Mouse (Mus musculus): ENCODE data around the gene Jph3. TPM values are rescaled to one million over a fixed set of nuclear protein-coding genes. Genes with fewer than 3 reads are reported as not detected.

Jph3 gene
- polyA plus RNA-seq, 1 experiment, result not detected

- Histone ChIP-seq H3K4me2 (ENCODE audit: low read depth) (no peak overlapping the region), H3K36me3 (ENCODE audit: control insufficient read depth, insufficient read depth) (no peaks in the 10 kb centered on the region), H3K79me2 (ENCODE audit: control insufficient read depth, insufficient read depth) (no peaks in the 10 kb centered on the region), H3ac (ENCODE audit: control insufficient read depth, insufficient read length) (no peak overlapping the region), H3K27me3 (ENCODE audit: control insufficient read depth, insufficient read depth, insufficient read length) (peaks cover 80% of the 10 kb centered on the region), H3K4me3 (no peak overlapping the region)
- TF ChIP-seq TCF3 (IDR thresholded peaks at IDR 0.05; ENCODE audit: insufficient read length, low read depth) (no peak), POLR2A (IDR thresholded peaks at IDR 0.05; ENCODE audit: insufficient read length, low read depth) (no peak), TCF12 (IDR thresholded peaks at IDR 0.05; ENCODE audit: insufficient read depth, poor library complexity, severe bottlenecking) (no peak), MYOD1 (IDR thresholded peaks at IDR 0.05; ENCODE audit: control insufficient read depth in 1 of 3, insufficient read length in 2 of 3, low read depth in 2 of 3) (no peak), USF1 (IDR thresholded peaks at IDR 0.05; ENCODE audit: low read depth) (no peak), E2F4 (IDR thresholded peaks at IDR 0.05; ENCODE audit: insufficient read depth) (no peak), REST (IDR thresholded peaks at IDR 0.05; ENCODE audit: insufficient read depth, insufficient read length) (no peak), CEBPB (IDR thresholded peaks at IDR 0.05; ENCODE audit: insufficient read depth, poor library complexity, severe bottlenecking) (no peak)
Observed at GRCm38 (mm10) chr8:121769095-121769494, 39.7 kb downstream of the Jph3 start.

GRCm38 (mm10) chr8:121769621-121770020 is 40.2 kb downstream of the Jph3 start:
- Histone ChIP-seq H3K36me3 (ENCODE audit: control insufficient read depth, insufficient read depth) (no peaks in the 10 kb centered on the region), H3ac (ENCODE audit: control insufficient read depth, insufficient read length) (no peak overlapping the region), H3K4me2 (ENCODE audit: low read depth) (no peak overlapping the region), H3K79me2 (ENCODE audit: control insufficient read depth, insufficient read depth) (no peaks in the 10 kb centered on the region), H3K4me3 (no peak overlapping the region), H3K27me3 (ENCODE audit: control insufficient read depth, insufficient read depth, insufficient read length) (peaks cover 77% of the 10 kb centered on the region)
- TF ChIP-seq MAX (IDR thresholded peaks at IDR 0.05; ENCODE audit: low read depth) (no peak), MYOG (IDR thresholded peaks at IDR 0.05; ENCODE audit: control insufficient read depth in 1 of 3, insufficient read depth in 1 of 3, insufficient read length in 2 of 3, low read depth in 2 of 3) (no peak), POLR2AphosphoS2 (IDR thresholded peaks at IDR 0.05; ENCODE audit: insufficient read length, low read depth) (no peak), TCF3 (IDR thresholded peaks at IDR 0.05; ENCODE audit: insufficient read length, low read depth) (no peak), TCF12 (IDR thresholded peaks at IDR 0.05; ENCODE audit: insufficient read depth, poor library complexity, severe bottlenecking) (no peak), USF1 (IDR thresholded peaks at IDR 0.05; ENCODE audit: low read depth) (no peak), MYOD1 (IDR thresholded peaks at IDR 0.05; ENCODE audit: control insufficient read depth in 1 of 3, insufficient read length in 2 of 3, low read depth in 2 of 3) (no peak), CEBPB (IDR thresholded peaks at IDR 0.05; ENCODE audit: insufficient read depth, poor library complexity, severe bottlenecking) (no peak)

- Histone ChIP-seq H3K79me2 (ENCODE audit: control insufficient read depth, insufficient read depth) (no peaks in the 10 kb centered on the region), H3K4me3 (no peak overlapping the region), H3ac (ENCODE audit: control insufficient read depth, insufficient read length) (no peak overlapping the region), H3K36me3 (ENCODE audit: control insufficient read depth, insufficient read depth) (no peaks in the 10 kb centered on the region), H3K4me2 (ENCODE audit: low read depth) (no peak overlapping the region), H3K27me3 (ENCODE audit: control insufficient read depth, insufficient read depth, insufficient read length) (peaks cover 78% of the 10 kb centered on the region)
- TF ChIP-seq MYOG (IDR thresholded peaks at IDR 0.05; ENCODE audit: control insufficient read depth in 1 of 3, insufficient read depth in 1 of 3, insufficient read length in 2 of 3, low read depth in 2 of 3) (no peak), POLR2A (IDR thresholded peaks at IDR 0.05; ENCODE audit: insufficient read length, low read depth) (no peak)
Observed at GRCm38 (mm10) chr8:121770845-121771752, 41.7 kb downstream of the Jph3 start.

GRCm38 (mm10) chr8:121773876-121774275 is 44.5 kb downstream of the Jph3 start:
- Histone ChIP-seq H3K4me3 (no peak overlapping the region), H3K4me2 (ENCODE audit: low read depth) (no peak overlapping the region), H3ac (ENCODE audit: control insufficient read depth, insufficient read length) (no peak overlapping the region), H3K36me3 (ENCODE audit: control insufficient read depth, insufficient read depth) (no peaks in the 10 kb centered on the region), H3K27me3 (ENCODE audit: control insufficient read depth, insufficient read depth, insufficient read length) (peaks cover 75% of the 10 kb centered on the region), H3K79me2 (ENCODE audit: control insufficient read depth, insufficient read depth) (no peaks in the 10 kb centered on the region)
- TF ChIP-seq CEBPB (IDR thresholded peaks at IDR 0.05; ENCODE audit: insufficient read depth, poor library complexity, severe bottlenecking), result no peak

GRCm38 (mm10) chr8:121782493-121782892 is 53.1 kb downstream of the Jph3 start:
- Histone ChIP-seq H3K4me2 (ENCODE audit: low read depth) (no peak overlapping the region), H3K27me3 (ENCODE audit: control insufficient read depth, insufficient read depth, insufficient read length) (peaks cover 62% of the 10 kb centered on the region), H3K79me2 (ENCODE audit: control insufficient read depth, insufficient read depth) (no peaks in the 10 kb centered on the region), H3K36me3 (ENCODE audit: control insufficient read depth, insufficient read depth) (no peaks in the 10 kb centered on the region), H3ac (ENCODE audit: control insufficient read depth, insufficient read length) (no peak overlapping the region), H3K4me3 (no peak overlapping the region)
- no peak for TF ChIP-seq MAX (IDR thresholded peaks at IDR 0.05; ENCODE audit: low read depth)
- no peak for TF ChIP-seq POLR2AphosphoS2 (IDR thresholded peaks at IDR 0.05; ENCODE audit: insufficient read length, low read depth)
- TF ChIP-seq TCF3 (IDR thresholded peaks at IDR 0.05; ENCODE audit: insufficient read length, low read depth), result no peak
- TF ChIP-seq SRF (IDR thresholded peaks at IDR 0.05; ENCODE audit: control insufficient read depth, insufficient read length, low read depth), result no peak
- TF ChIP-seq USF1 (IDR thresholded peaks at IDR 0.05; ENCODE audit: low read depth), result no peak
- TF ChIP-seq E2F4 (IDR thresholded peaks at IDR 0.05; ENCODE audit: insufficient read depth), result no peak
- TF ChIP-seq MYOD1 (IDR thresholded peaks at IDR 0.05; ENCODE audit: control insufficient read depth in 1 of 3, insufficient read length in 2 of 3, low read depth in 2 of 3), result no peak
- TF ChIP-seq CEBPB (IDR thresholded peaks at IDR 0.05; ENCODE audit: insufficient read depth, poor library complexity, severe bottlenecking), result no peak
- TF ChIP-seq REST (IDR thresholded peaks at IDR 0.05; ENCODE audit: insufficient read depth, insufficient read length), result no peak
- TF ChIP-seq TCF12 (IDR thresholded peaks at IDR 0.05; ENCODE audit: insufficient read depth, poor library complexity, severe bottlenecking), result no peak
- TF ChIP-seq POLR2A (IDR thresholded peaks at IDR 0.05; ENCODE audit: insufficient read length, low read depth), result no peak
- TF ChIP-seq MYOG (IDR thresholded peaks at IDR 0.05; ENCODE audit: control insufficient read depth in 1 of 3, insufficient read depth in 1 of 3, insufficient read length in 2 of 3, low read depth in 2 of 3), result no peak
